Mouse (Mus musculus) heart, postnatal 0 days (tissue): ENCODE results near the gene Ddx3y. TPM values are rescaled to one million over a fixed set of nuclear protein-coding genes. Genes with fewer than 3 reads are reported as not detected.
A peak's percentile ranks its signal among the peaks of the same experiment; 100 is the strongest.

Experiments used
- ATAC-seq: fragments of 200-750 bp; cut with Nextera tagmentation; 2 replicates; pipeline ENCODE4 v1.8.0; 2017; ENCODE audit warnings: low read depth, moderate number of reproducible peaks, moderate library complexity; ENCODE audit not compliant: insufficient read depth
- DNase-seq: peaks from one replicate; pipeline ENCODE4 v3.0.0-alpha.2; 2016; ENCODE audit warnings: low spot score
- H3K27ac ChIP-seq: fragments of 300-500 bp; sonication (generic); 2 replicates; pipeline ENCODE4 v1.5.1; 2014; ENCODE audit warnings: low read depth, mild to moderate bottlenecking
- H3K27me3 ChIP-seq: fragments of 300-500 bp; sonication (generic); 2 replicates; pipeline ENCODE4 v1.6.1; 2014; ENCODE audit warnings: low read length, mixed read lengths; ENCODE audit not compliant: control insufficient read depth, insufficient read depth
- H3K36me3 ChIP-seq: fragments of 300-500 bp; sonication (generic); replicated peaks from 2 replicates; pipeline ENCODE4 v1.6.1; 2014; ENCODE audit warnings: low read length, mixed read lengths; ENCODE audit not compliant: control insufficient read depth, insufficient read depth
- H3K4me1 ChIP-seq: fragments of 300-500 bp; sonication (generic); 2 replicates; pipeline ENCODE4 v1.6.1; 2014; ENCODE audit warnings: antibody characterized with exemption; ENCODE audit not compliant: control insufficient read depth, insufficient read depth
- H3K4me2 ChIP-seq: fragments of 300-500 bp; sonication (generic); 2 replicates; pipeline ENCODE4 v1.6.1; 2014; ENCODE audit warnings: low read depth, mild to moderate bottlenecking, low read length, moderate library complexity
- H3K4me3 ChIP-seq: fragments of 300-500 bp; sonication (generic); 2 replicates; pipeline ENCODE4 v1.5.1; 2014; ENCODE audit warnings: low read depth, low read length
- H3K9ac ChIP-seq: fragments of 300-500 bp; sonication (generic); replicated peaks from 2 replicates; pipeline ENCODE4 v1.6.1; 2014; ENCODE audit warnings: low read depth, low read length, mixed read lengths
- H3K9me3 ChIP-seq: fragments of 300-500 bp; sonication (generic); replicated peaks from 2 replicates; pipeline ENCODE4 v1.6.1; 2016; ENCODE audit warnings: low read length; ENCODE audit not compliant: control insufficient read depth
- CTCF ChIP-seq: IDR thresholded peaks from 2 replicates; pipeline ENCODE4 v1.5.1; 2016; ENCODE audit warnings: antibody characterized with exemption, control low read depth, low read depth
- EP300 ChIP-seq: IDR thresholded peaks from 2 replicates; pipeline ENCODE4 v1.6.1; 2016; ENCODE audit warnings: antibody characterized with exemption, low read depth
- WGBS: fragments of 180-500 bp; shearing (Covaris S2); extraction: QIAGEN DNeasy Blood & Tissue Kit; methylation state at CpG from one replicate; pipeline ENCODE4 v1.1.7; 2014; 5-methylcytosine and 5-hydroxymethylcytosine counted together
- polyA plus RNA-seq: library from polyadenylated mRNA; unstranded; fragments of >200 nt; fragmentation: Nextera tagmentation; extraction: Ambion mirVana; gene quantifications from 2 replicates; pipeline ENCODE4 v1.2.1, GENCODE M21; 2015
- total RNA-seq: library from RNA; depleted of rRNA; stranded (reverse); fragments of >200 nt; gene quantifications from 2 replicates; pipeline ENCODE4 v1.2.3, GENCODE M21; 2014; ENCODE audit warnings: low replicate concordance; rRNA removed

Gene Ddx3y
- total and polyA plus RNA-seq, 2 experiments from 2014 or later = 15.8 TPM; not detected in 1

DNA sequence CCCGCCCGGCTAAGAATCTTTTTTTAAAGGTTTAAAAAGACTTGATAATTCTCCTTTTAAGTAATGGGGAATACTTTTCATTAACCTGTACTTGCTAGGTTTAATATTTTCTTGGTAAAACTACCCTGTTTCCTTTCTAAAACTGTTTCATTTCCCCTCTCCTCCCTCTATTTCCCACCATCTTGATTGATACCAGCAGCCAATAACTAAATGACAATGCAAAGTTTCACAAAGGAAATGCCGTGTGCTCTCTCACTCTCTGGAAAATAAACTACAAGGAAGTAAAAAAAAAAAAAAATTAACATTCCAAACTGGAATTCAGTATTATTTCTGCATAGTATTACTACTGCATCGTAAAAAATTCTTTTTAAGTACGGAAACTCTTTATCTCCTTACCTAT lies 42.0 kb downstream of the Ddx3y start:
- H3K4me2 ChIP-seq = peak overlapping the region; percentile 46; the same call in 1 of the 2 replicates
- H3K9ac ChIP-seq = no peak overlapping the region
- TF ChIP-seq CTCF (no peak), EP300 (no peak)

GRCm38 (mm10) chrY:1220001-1220400 lies 66.4 kb downstream of the Ddx3y start:
- Histone ChIP-seq H3K36me3 (no peaks in the 10 kb centered on the region), H3K9me3 (no peaks in the 10 kb centered on the region), H3K4me1 (no peaks in the 10 kb centered on the region), H3K4me2 (no peak overlapping the region), H3K27ac (no peak overlapping the region), H3K27me3 (no peaks in the 10 kb centered on the region), H3K9ac (no peak overlapping the region), H3K4me3 (no peak overlapping the region)
- TF ChIP-seq CTCF (no peak), EP300 (no peak)
- no peak for DNase-seq
- 95% methylated on average over 3 of the region's 7 CpGs for WGBS
- no peak for ATAC-seq

More for the DNA sequence above, 42.0 kb downstream of the Ddx3y start:
- Histone ChIP-seq H3K36me3 (no peaks in the 10 kb centered on the region), H3K4me3 (peak overlapping the region; percentile 51), H3K4me1 (no peaks in the 10 kb centered on the region), H3K27ac (no peak overlapping the region), H3K27me3 (no peaks in the 10 kb centered on the region), H3K9me3 (no peaks in the 10 kb centered on the region)
- WGBS = 52% methylated on average over 5 of the region's 5 CpGs
- DNase-seq = no peak
- ATAC-seq = no peak

Other genes with a start within 250 kb of the Ddx3y start
- 11.4 and 17.1 TPM in 2 replicates for gene Uty, start 40.9 kb downstream of the Ddx3y start, total RNA-seq
- gene Uty, start 40.9 kb downstream of the Ddx3y start, polyA plus RNA-seq = not detected in 2 replicates
- gene Usp9y, start 173.2 kb upstream of the Ddx3y start, total RNA-seq = not detected in 2 replicates
- gene Usp9y, start 173.2 kb upstream of the Ddx3y start, polyA plus RNA-seq = not detected in 2 replicates